Mouse (Mus musculus): ENCODE results near the gene Tsen54. TPM values are rescaled to one million over a fixed set of nuclear protein-coding genes. Genes with fewer than 3 reads are reported as not detected.
"Not testable (repeated sequence)": the region's sequence is repeated elsewhere in the genome, so short reads cannot be mapped to it uniquely, and the experiment has no call there.

Tsen54 gene
- polyA plus RNA-seq, 1 experiment from 2014 or later: 4.8 TPM

- Histone ChIP-seq H3K79me2 (ENCODE audit: inconsistent target) (no peaks in the 10 kb centered on the region), H3K36me3 (ENCODE audit: inconsistent target) (peaks cover 4% of the 10 kb centered on the region; the same call in 1 of the 2 replicates), H3K27ac (no peak overlapping the region), H3K4me3 (ENCODE audit: inconsistent target) (no peak overlapping the region)
- 94% methylated on average over 5 of the region's 5 CpGs for WGBS (ENCODE audit: missing documents)
Observed at GRCm38 (mm10) chr11:115843891-115844239, 29.3 kb downstream of the Tsen54 start.

GRCm38 (mm10) chr11:115844240-115844639, 29.7 kb downstream of the Tsen54 start:
- peaks cover 4% of the 10 kb centered on the region; the same call in 1 of the 2 replicates for H3K36me3 ChIP-seq (ENCODE audit: inconsistent target)
- H3K4me3 ChIP-seq (ENCODE audit: inconsistent target): no peak overlapping the region
- no peaks in the 10 kb centered on the region for H3K79me2 ChIP-seq (ENCODE audit: inconsistent target)
- H3K27ac ChIP-seq: no peak overlapping the region
- 71% methylated on average over 8 of the region's 8 CpGs for WGBS (ENCODE audit: missing documents)

- no peaks in the 10 kb centered on the region for H3K79me2 ChIP-seq (ENCODE audit: inconsistent target)
- 100% methylated on average over 2 of the region's 2 CpGs for WGBS (ENCODE audit: missing documents)
- H3K4me3 ChIP-seq (ENCODE audit: inconsistent target): no peak overlapping the region
- H3K36me3 ChIP-seq (ENCODE audit: inconsistent target): peaks cover 4% of the 10 kb centered on the region; the same call in 1 of the 2 replicates
- no peak overlapping the region for H3K27ac ChIP-seq
Observed at GRCm38 (mm10) chr11:115845819-115846218, 31.3 kb downstream of the Tsen54 start.

GRCm38 (mm10) chr11:115854674-115855073, 40.1 kb downstream of the Tsen54 start:
- Histone ChIP-seq H3K36me3 (ENCODE audit: inconsistent target) (no peaks in the 10 kb centered on the region), H3K4me3 (ENCODE audit: inconsistent target) (no peak overlapping the region), H3K79me2 (ENCODE audit: inconsistent target) (no peaks in the 10 kb centered on the region), H3K27ac (no peak overlapping the region)
- WGBS (ENCODE audit: missing documents): 93% methylated on average over 6 of the region's 6 CpGs

- not testable (repeated sequence) for H3K79me2 ChIP-seq (ENCODE audit: inconsistent target); H3K4me3 ChIP-seq (ENCODE audit: inconsistent target)
- 95% methylated on average over 4 of the region's 4 CpGs for WGBS (ENCODE audit: missing documents)
Observed at GRCm38 (mm10) chr11:115857146-115857545, 42.6 kb downstream of the Tsen54 start.

GRCm38 (mm10) chr11:115857936-115858335, 43.4 kb downstream of the Tsen54 start:
- Histone ChIP-seq H3K79me2 (ENCODE audit: inconsistent target) (no peaks in the 10 kb centered on the region), H3K36me3 (ENCODE audit: inconsistent target) (no peaks in the 10 kb centered on the region), H3K4me3 (ENCODE audit: inconsistent target) (no peak overlapping the region), H3K27ac (no peak overlapping the region)
- WGBS (ENCODE audit: missing documents): 83% methylated on average over 12 of the region's 13 CpGs

More at GRCm38 (mm10) chr11:115857146-115857545, 42.6 kb downstream of the Tsen54 start:
- not testable (repeated sequence) for H3K36me3 ChIP-seq (ENCODE audit: inconsistent target); H3K27ac ChIP-seq

GRCm38 (mm10) chr11:115858354-115858753, 43.8 kb downstream of the Tsen54 start, which contains the start of gene Myo15b:
Myo15b (plus strand) TSS chr11:115858406.
- no peaks in the 10 kb centered on the region for H3K79me2 ChIP-seq (ENCODE audit: inconsistent target)
- no peak within 1 kb of the TSS for H3K27ac ChIP-seq
- no peaks in the 10 kb centered on the region for H3K36me3 ChIP-seq (ENCODE audit: inconsistent target)
- WGBS (ENCODE audit: missing documents): 12% methylated on average over 27 of the region's 27 CpGs
- H3K4me3 ChIP-seq (ENCODE audit: inconsistent target): no peak within 1 kb of the TSS

GRCm38 (mm10) chr11:115859143-115859945, 44.8 kb downstream of the Tsen54 start:
- no peak overlapping the region for H3K4me3 ChIP-seq (ENCODE audit: inconsistent target)
- H3K36me3 ChIP-seq (ENCODE audit: inconsistent target): no peaks in the 10 kb centered on the region
- no peak overlapping the region for H3K27ac ChIP-seq
- no peaks in the 10 kb centered on the region for H3K79me2 ChIP-seq (ENCODE audit: inconsistent target)
- 2% methylated on average over 73 of the region's 75 CpGs for WGBS (ENCODE audit: missing documents)

GRCm38 (mm10) chr11:115863895-115864294, 49.4 kb downstream of the Tsen54 start:
- 81% methylated on average over 8 of the region's 8 CpGs for WGBS (ENCODE audit: missing documents)
- Histone ChIP-seq H3K36me3 (ENCODE audit: inconsistent target) (no peaks in the 10 kb centered on the region), H3K4me3 (ENCODE audit: inconsistent target) (no peak overlapping the region), H3K79me2 (ENCODE audit: inconsistent target) (no peaks in the 10 kb centered on the region), H3K27ac (no peak overlapping the region)

- Histone ChIP-seq H3K79me2 (ENCODE audit: inconsistent target) (no peaks in the 10 kb centered on the region), H3K36me3 (ENCODE audit: inconsistent target) (no peaks in the 10 kb centered on the region), H3K27ac (no peak overlapping the region), H3K4me3 (ENCODE audit: inconsistent target) (no peak overlapping the region)
- 16% methylated on average over 8 of the region's 8 CpGs for WGBS (ENCODE audit: missing documents)
Observed at GRCm38 (mm10) chr11:115869393-115869792, 54.9 kb downstream of the Tsen54 start.

- Histone ChIP-seq H3K4me3 (ENCODE audit: inconsistent target) (no peak overlapping the region), H3K36me3 (ENCODE audit: inconsistent target) (no peaks in the 10 kb centered on the region), H3K79me2 (ENCODE audit: inconsistent target) (no peaks in the 10 kb centered on the region), H3K27ac (no peak overlapping the region)
- 89% methylated on average over 4 of the region's 4 CpGs for WGBS (ENCODE audit: missing documents)
Observed at GRCm38 (mm10) chr11:115872437-115872836, 57.9 kb downstream of the Tsen54 start.

Other genes with a start within 250 kb of the Tsen54 start
- gene Mrps7, start 210.8 kb upstream of the Tsen54 start, polyA plus RNA-seq (2018): 21.1 to 35.5 TPM (median 25.6 TPM) in 3 replicates
- gene Gga3, start 210.7 kb upstream of the Tsen54 start, polyA plus RNA-seq (2018): 15.8 to 69.3 TPM (median 37.7 TPM) in 3 replicates
- 24.9 to 57.5 TPM (median 29.7 TPM) in 3 replicates for gene Mif4gd, start 201.8 kb upstream of the Tsen54 start, polyA plus RNA-seq (2018)
- 14.9 to 26.4 TPM (median 17.0 TPM) in 3 replicates for gene Slc25a19, start 186.4 kb upstream of the Tsen54 start, polyA plus RNA-seq (2018)
- gene Grb2, start 106.1 kb upstream of the Tsen54 start, polyA plus RNA-seq (2018): 265 to 522 TPM (median 418 TPM) in 3 replicates
- 13.8 to 22.4 TPM (median 14.1 TPM) in 3 replicates for gene Tmem94, start 49.3 kb upstream of the Tsen54 start, polyA plus RNA-seq (2018)
- 0.86 to 3.1 TPM (median 1.8 TPM) in 3 replicates for gene Caskin2, start 1.1 kb upstream of the Tsen54 start, polyA plus RNA-seq (2018)
- 0.80 to 3.9 TPM (median 2.6 TPM) in 3 replicates for gene Llgl2, start 9.3 kb downstream of the Tsen54 start, polyA plus RNA-seq (2018)
- gene Myo15b, start 43.7 kb downstream of the Tsen54 start, polyA plus RNA-seq (2018): 0.13 TPM in 1 of 3 replicates, not detected in the others
- gene Smim5, start 85.2 kb downstream of the Tsen54 start, polyA plus RNA-seq (2018): 0.24 TPM in 1 of 3 replicates, not detected in the others
- not detected in 3 replicates for gene Smim6, start 97.3 kb downstream of the Tsen54 start, polyA plus RNA-seq (2018)
- 25.1 to 51.8 TPM (median 29.4 TPM) in 3 replicates for gene Sap30bp, start 118.6 kb downstream of the Tsen54 start, polyA plus RNA-seq (2018)
- 9.2 to 13.0 TPM (median 10.3 TPM) in 3 replicates for gene Recql5, start 118.8 kb downstream of the Tsen54 start, polyA plus RNA-seq (2018)
- not detected in 3 replicates for gene Itgb4, start 160.0 kb downstream of the Tsen54 start, polyA plus RNA-seq (2018)
- 7.6 to 30.8 TPM (median 14.0 TPM) in 3 replicates for gene Galk1, start 198.0 kb downstream of the Tsen54 start, polyA plus RNA-seq (2018)
- gene H3f3b, start 213.2 kb downstream of the Tsen54 start, polyA plus RNA-seq (2018): 470 to 740 TPM (median 693 TPM) in 3 replicates
- gene Unk, start 215.6 kb downstream of the Tsen54 start, polyA plus RNA-seq (2018): 12.2 to 20.0 TPM (median 19.4 TPM) in 3 replicates

Measured in macrophage (primary cell).